ENCODE assay signal across 13 mouse cellular contexts in the genomic region with DNA sequence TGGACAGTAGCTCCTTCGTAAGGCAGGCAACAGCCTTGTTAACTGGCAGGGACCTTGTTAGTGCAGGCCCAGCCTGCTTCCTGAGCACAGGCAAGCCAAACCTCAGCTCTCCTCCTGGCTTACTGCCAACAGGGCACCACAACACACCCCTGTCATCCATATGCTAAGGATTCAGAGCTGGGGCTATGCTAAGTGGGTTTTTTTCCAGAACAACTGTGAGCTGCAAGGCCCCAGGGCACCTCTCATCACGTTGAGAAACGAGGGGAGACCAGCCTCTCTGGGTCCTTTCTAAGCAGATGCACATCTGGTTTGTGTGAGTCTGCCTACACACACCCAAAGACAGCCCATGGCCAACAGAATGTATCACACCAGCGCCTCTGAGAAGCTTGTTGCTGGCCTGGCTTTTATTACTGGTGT.
DNase-seq lines count a peak whose midpoint lies in the region; ATAC-seq and TF ChIP-seq lines count a peak whose summit lies in the region.
"Had no signal": no experiment of that assay in that cellular context is flagged by ENCODE, and none has a peak within 500 bp of the region (broad histone marks: within the 10 kb centered on the region; RNA-seq: fewer than 3 reads in every experiment).

No protein-coding gene starts in this region.

- no peak overlapping the region for H3K4me3 ChIP-seq in kidney, adult 2 months (ENCODE audit: insufficient read depth, low read depth, low read length)
- H3K4me3 ChIP-seq in intestine, postnatal 0 days (ENCODE audit: low read depth, low read length): no peak overlapping the region
- H3K4me3 ChIP-seq: layer of hippocampus, adult 2 months had no signal

- no peak overlapping the region for H3K9ac ChIP-seq in intestine, postnatal 0 days (ENCODE audit: low read depth, low read length)

- ATAC-seq in hematopoietic stem cell, adult 5-6 weeks (replicated peaks in 1 of 2; ENCODE audit: insufficient read depth in 1 of 2, low FRiP score in 2 of 2, low TSS enrichment in 1 of 2, low read depth in 1 of 2, poor library complexity in 2 of 2, severe bottlenecking in 2 of 2): peak; percentile 89 to 90
- ATAC-seq in intestine, postnatal 0 days: no peak
- ATAC-seq: intestine, embryonic 16.5 days had no signal

- H3K36me3 ChIP-seq in kidney, adult 2 months (ENCODE audit: control insufficient read depth, insufficient read depth, low read length): no peaks in the 10 kb centered on the region
- no peaks in the 10 kb centered on the region for H3K36me3 ChIP-seq in intestine, postnatal 0 days (ENCODE audit: control insufficient read depth, insufficient read depth)
- H3K36me3 ChIP-seq: G1E had no signal

- 87% methylated on average over 4 of the region's 4 CpGs for WGBS in kidney, adult 2 months
- WGBS in intestine, postnatal 0 days: 75% methylated on average over 4 of the region's 4 CpGs

- no peak overlapping the region for H3K27ac ChIP-seq in kidney, adult 2 months (ENCODE audit: insufficient read depth, low read depth, low read length)
- H3K27ac ChIP-seq in intestine, postnatal 0 days (ENCODE audit: low read depth, low read length): no peak overlapping the region
- H3K27ac ChIP-seq: layer of hippocampus, adult 2 months had no signal

- DNase-seq in cerebellum, adult 11-12 months: peak; percentile 53
- no peak for DNase-seq in cerebellum, adult 8-10 months
- DNase-seq in kidney, postnatal 10 days: peak; percentile 27
- no peak for DNase-seq in kidney, adult 2 months
- DNase-seq in cerebellum, adult 9-11 months: peak; percentile 42
- no peak for DNase-seq in adrenal gland, postnatal 36 days
- DNase-seq: lung, postnatal 36 days had no signal

- no peak overlapping the region for H3K4me2 ChIP-seq in intestine, postnatal 0 days (replicated peaks; ENCODE audit: low read depth)
- H3K4me2 ChIP-seq: liver, embryonic 11.5 days had no signal

- TF ChIP-seq POLR2A in kidney, adult 2 months (IDR thresholded peaks at IDR 0.05; ENCODE audit: low read depth, low read length): no peak

- no peaks in the 10 kb centered on the region for H3K27me3 ChIP-seq in kidney, adult 2 months (replicated peaks; ENCODE audit: control insufficient read depth, insufficient read depth, low read length)
- no peaks in the 10 kb centered on the region for H3K27me3 ChIP-seq in intestine, postnatal 0 days (replicated peaks; ENCODE audit: control insufficient read depth, insufficient read depth, low read length)

- TF ChIP-seq CTCF in kidney, adult 2 months (conservative IDR thresholded peaks at IDR 0.05; ENCODE audit: insufficient read depth, insufficient read length, low read depth, low read length): no peak
- no peak for TF ChIP-seq CTCF in intestine, postnatal 0 days (IDR thresholded peaks at IDR 0.05; ENCODE audit: low read depth)

- H3K9me3 ChIP-seq in intestine, postnatal 0 days (ENCODE audit: control insufficient read depth): no peaks in the 10 kb centered on the region

- H3K4me1 ChIP-seq in kidney, adult 2 months (ENCODE audit: control insufficient read depth, insufficient read depth, low read length): peaks cover 11% of the 10 kb centered on the region
- H3K4me1 ChIP-seq in intestine, postnatal 0 days (replicated peaks; ENCODE audit: control insufficient read depth, insufficient read depth, low read length): no peaks in the 10 kb centered on the region

Comparison
In these comparisons a context has a peak if more than half of its experiments do, and no peak if none do; other contexts are left out.
1. DNase-seq: peak in cerebellum, adult 11-12 months (single experiment), kidney, postnatal 10 days (single experiment) and cerebellum, adult 9-11 months (single experiment); none in cerebellum, adult 8-10 months (single experiment), kidney, adult 2 months (single experiment) and adrenal gland, postnatal 36 days (0 of 2).